Mouse (Mus musculus) lung, postnatal 0 days (tissue): ENCODE measurements at regions not wholly inside any gene's neighbourhood (a gene's known extent, or its start where the extent isn't known, plus 50 kb on each side); places are given as distances from the start of the nearest gene placed in this dataset.

Experiments
- CTCF ChIP-seq: IDR thresholded peaks from 2 replicates; pipeline ENCODE4 v1.5.1; 2016; ENCODE audit warnings: antibody characterized with exemption, mild to moderate bottlenecking
- EP300 ChIP-seq: IDR thresholded peaks from 2 replicates; pipeline ENCODE4 v1.6.1; 2016; ENCODE audit warnings: antibody characterized with exemption, mild to moderate bottlenecking, control low read depth

DNA sequence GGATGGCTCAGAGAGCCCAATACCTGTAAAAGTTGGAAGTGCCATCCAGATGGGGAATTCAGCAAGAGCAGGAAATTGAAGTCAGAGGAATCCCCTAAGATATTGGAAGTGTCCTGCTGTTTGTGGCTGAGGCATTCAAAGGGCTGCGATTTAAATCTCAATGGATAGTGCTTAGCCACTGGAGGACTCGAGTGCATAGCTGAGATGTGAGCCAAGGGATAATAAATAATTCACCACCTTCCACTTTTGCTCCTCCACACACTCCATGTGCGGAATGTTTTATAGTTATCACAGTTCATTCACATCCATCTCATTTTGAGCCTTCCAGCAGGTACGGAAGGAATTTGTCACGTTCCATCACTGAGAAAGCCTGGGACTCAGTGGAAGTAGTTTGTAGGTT, 248.9 kb downstream of the Ttc32 start:
- TF ChIP-seq EP300 (no peak), CTCF (no peak)
